Mouse (Mus musculus): Measurements from ENCODE around the gene Pdzd7.

DNA sequence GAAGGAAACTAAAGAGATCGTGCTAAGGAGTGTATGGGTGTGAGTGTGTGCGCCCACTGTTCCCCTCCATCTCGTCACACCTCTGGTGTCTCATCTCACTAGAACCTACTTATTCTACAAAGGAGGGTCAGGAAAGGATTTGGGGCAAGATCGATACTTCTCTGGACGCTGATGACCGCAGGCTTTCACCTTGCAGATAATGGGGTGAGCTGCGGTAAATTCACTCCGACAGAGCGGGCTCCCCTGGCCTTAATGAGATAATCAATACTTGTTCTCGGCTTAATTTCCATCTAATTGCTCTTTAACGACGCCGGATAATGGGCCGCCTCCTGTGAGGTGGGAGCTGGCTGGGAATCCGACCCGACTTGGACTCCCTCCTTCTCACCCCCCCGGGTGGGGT lies 21.7 kb upstream of the Pdzd7 start:
- TF ChIP-seq GATA1 (IDR thresholded peaks at IDR 0.05; ENCODE audit: borderline replicate concordance, low read length) (no peak), FLI1 (IDR thresholded peaks at IDR 0.05; ENCODE audit: low read length) (no peak)

All from megakaryocyte, embryonic 14.5 days (primary cell).